Mouse (Mus musculus) olfactory bulb, adult 2 months (tissue): ENCODE measurements around the gene Igdcc3.

ENCODE experiments used
- CTCF ChIP-seq: fragments of 200-500 bp; IDR thresholded peaks from 2 replicates; pipeline ENCODE4 v1.5.1; 2012; ENCODE audit warnings: low read depth, mild to moderate bottlenecking, low read length, moderate library complexity; ENCODE audit not compliant: insufficient read depth
- POLR2A ChIP-seq: fragments of 200-500 bp; IDR thresholded peaks from 2 replicates; pipeline ENCODE4 v1.6.1; 2012; ENCODE audit warnings: mild to moderate bottlenecking, low read depth, low read length, moderate library complexity; ENCODE audit not compliant: insufficient read depth

DNA sequence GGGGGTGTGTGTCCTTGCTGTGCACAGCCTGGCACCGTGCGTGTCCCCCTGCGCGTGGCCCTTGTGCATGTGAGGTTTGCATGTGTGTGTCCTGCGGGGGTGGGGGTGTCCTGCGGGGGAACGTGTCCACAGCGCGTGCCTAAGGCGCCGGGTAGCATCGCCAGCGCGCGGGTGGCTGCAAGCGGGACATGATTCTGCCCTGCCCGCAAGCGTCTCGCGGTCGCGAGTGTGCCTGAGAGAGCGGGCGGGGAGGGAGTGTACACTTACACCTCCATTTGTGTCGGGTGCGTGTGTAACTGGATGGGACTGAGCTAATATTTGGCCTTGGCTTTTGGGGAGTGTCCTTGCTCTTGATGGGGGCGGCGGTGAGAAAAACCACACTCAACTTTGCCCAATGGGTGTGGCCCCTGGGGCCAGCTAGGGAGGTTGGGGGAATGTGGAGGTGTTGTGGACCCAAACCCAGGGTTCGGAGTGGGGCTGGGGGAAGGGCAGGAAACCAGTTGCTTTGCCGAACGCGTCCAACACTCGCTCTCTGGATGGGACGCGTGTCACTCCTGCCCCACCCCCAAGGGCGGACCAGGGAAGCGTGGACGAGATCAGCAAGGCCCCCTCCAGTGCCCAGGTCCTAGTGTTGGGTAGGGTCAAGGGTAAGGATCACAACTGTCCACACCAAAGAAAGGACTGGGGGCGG lies 39.2 kb upstream of the Igdcc3 start:
- no peak for TF ChIP-seq CTCF
- no peak for TF ChIP-seq POLR2A
